Mouse (Mus musculus) thymus, postnatal 4 days (tissue): ENCODE measurements around the gene Golga3.

Source experiments
- DNase-seq: peaks from one replicate; pipeline ENCODE4 v3.0.0; 2021

Gene Golga3

DNA sequence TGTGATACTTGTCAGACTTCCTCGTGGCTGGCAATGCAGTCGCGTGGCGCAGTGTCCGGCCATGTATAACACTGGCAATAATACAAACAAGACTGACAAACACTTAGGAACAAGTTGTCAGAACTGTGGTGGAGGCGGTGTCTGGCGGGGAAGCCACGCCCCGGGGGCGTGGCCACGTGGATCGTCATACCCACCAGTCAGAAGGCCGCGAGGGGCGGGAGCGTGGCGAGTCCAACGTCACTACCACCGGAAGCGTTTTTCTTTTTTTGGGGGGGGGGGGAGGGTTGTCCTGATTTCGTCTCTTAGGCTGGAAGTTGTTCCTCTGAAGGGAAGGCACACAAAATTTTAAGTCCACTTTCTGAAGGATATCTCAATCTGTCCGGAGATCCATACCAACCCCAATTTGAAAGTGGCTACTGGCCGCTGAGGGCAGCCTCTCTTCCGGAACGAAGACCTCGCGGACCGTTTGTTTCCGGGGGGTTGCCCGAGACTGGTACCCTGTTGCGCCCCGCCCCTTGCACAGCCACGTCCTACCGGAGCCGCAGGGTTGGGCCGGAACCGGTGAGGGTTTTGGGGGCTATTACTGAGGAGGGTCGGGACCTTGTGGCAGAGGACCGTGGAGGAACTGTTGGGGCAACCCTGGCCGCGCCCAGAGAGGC lies at the start of gene Golga3:
Gene Golga3, plus strand, starts transcription at position 340 of the 659 bp plus-strand sequence.
- DNase-seq = peak; percentile 95

GRCm38 (mm10) chr5:110135293-110136086 lies 41.0 kb upstream of the Golga3 start, which contains the start of gene Chfr:
Chfr (plus strand) TSS chr5:110135842.
- peak; percentile 99 for DNase-seq

- no peak for DNase-seq
Observed at GRCm38 (mm10) chr5:110136087-110136464, 40.4 kb upstream of the Golga3 start.

GRCm38 (mm10) chr5:110137816-110138215 lies 38.7 kb upstream of the Golga3 start:
- no peak for DNase-seq

DNA sequence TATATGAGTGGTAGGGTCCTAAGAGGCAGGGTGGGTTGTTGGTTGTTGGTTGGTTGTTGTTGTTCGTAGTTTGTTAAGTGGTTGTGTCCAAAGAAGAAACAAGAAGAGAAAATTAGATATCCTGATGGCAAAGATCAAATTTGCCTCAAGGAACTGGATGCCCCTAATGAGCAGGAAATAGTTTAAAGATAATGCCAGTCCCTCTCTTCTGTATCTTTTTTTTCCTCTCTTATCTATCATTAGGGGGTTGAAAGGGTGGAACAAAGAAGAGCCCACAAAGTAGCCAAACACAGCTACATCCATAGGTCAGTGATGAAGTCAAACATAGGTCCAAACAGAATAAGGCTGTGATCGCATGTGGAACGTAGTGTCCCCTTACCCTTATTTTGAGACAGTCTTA lies 37.2 kb upstream of the Golga3 start:
- no peak for DNase-seq

- no peak for DNase-seq
Observed at GRCm38 (mm10) chr5:110140424-110140823, 36.1 kb upstream of the Golga3 start.

DNA sequence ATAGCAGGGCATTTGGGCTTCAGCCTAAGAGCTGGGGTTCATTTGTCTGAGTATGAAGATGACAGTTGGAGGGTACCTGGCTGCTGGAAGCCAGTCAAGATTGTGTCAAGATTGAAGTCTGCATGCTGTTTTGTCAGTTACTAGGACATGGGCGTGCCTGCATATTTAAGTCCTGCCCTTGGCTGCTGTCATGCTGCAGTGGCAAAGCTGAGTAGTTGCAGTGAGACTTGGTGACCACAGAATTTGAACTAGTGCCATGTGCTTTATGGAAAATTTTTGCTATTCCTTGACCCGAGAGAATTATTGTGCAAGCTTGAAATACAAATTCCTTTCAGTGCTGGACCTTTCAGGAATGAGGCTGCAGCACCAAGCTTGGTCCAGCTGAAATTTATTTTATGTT lies 34.2 kb upstream of the Golga3 start:
- DNase-seq = no peak

- peak; percentile 33 for DNase-seq
Observed at GRCm38 (mm10) chr5:110143007-110143406, 33.5 kb upstream of the Golga3 start.

- DNase-seq = no peak
Observed at GRCm38 (mm10) chr5:110169374-110169773, 7.1 kb upstream of the Golga3 start.

GRCm38 (mm10) chr5:110177021-110177420 lies 520 bp downstream of the Golga3 start:
- no peak for DNase-seq

DNA sequence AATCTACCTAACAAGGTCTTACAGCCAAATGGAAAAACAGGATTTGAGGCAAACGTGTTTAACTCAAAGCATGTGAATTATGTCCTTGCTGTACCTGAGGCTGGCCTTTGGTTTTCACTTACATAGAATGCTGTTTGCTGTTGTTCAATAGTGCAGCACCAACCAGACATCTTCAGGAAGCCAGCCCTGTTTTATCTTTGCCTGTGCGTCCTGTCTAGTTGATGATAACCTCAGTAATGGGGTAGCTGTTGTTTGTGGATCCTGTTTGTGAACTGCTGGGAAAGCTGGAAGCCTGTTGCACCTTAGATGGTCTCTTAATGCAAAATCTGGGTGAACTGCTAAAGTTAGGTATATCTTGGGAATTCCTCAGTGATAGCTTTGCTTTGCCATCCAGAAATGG lies 2.1 kb downstream of the Golga3 start:
- no peak for DNase-seq

DNA sequence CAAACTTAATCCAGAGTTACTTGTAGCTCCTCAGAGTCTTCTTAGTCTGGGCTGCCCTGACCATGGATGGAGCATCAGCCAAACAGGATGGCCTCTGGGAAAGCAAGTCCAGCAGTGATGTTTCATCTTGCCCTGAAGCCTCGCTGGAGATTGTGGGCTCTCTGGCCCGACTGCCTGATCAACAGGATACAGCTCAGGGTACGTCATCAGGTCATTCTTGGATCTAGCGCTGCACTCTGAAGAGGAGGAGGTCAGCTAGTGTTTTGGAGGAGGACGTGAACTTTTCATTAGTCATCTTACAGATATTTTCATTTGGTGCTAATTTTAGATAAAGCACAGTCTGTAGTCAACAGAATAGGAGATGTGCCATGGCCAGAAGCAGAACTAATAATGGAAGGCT lies 5.2 kb downstream of the Golga3 start:
- no peak for DNase-seq

- DNase-seq = peak; percentile 33
Observed at GRCm38 (mm10) chr5:110203164-110203895, 26.8 kb downstream of the Golga3 start.

DNA sequence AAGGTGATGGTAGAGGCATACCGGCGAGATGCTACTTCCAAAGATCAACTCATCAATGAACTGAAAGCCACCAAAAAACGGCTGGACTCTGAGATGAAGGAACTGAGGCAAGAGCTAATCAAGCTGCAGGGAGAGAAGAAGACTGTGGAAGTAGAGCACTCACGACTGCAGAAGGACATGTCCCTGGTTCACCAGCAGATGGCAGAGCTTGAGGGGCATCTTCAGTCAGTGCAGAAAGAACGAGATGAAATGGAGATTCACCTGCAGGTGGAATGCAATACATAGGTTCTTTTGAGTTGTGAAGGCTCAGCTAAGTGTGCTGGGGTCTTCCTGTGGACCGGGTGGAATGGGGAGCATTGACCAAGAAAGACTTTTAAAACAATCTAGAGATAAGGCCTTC lies 28.3 kb downstream of the Golga3 start:
- peak; percentile 37 for DNase-seq

DNA sequence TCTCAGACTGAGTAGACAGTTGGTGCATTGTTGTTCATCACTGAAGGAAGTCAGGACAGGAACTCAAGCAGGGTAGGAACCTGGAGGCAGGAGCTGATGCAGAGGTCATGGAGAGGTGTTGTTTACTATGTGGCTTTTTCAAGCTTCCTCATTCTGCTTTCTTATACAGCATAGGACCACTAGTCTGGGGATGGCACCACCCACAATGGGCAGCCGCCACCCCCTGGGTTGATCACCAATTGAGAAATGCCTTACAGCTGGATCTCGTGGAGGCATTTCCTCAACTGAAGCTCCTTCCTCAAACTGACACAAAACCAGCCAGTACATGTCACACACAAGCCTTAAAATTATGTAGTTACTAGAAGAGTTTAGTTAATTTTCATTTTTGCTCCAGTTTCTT lies 34.8 kb downstream of the Golga3 start:
- DNase-seq = no peak

DNA sequence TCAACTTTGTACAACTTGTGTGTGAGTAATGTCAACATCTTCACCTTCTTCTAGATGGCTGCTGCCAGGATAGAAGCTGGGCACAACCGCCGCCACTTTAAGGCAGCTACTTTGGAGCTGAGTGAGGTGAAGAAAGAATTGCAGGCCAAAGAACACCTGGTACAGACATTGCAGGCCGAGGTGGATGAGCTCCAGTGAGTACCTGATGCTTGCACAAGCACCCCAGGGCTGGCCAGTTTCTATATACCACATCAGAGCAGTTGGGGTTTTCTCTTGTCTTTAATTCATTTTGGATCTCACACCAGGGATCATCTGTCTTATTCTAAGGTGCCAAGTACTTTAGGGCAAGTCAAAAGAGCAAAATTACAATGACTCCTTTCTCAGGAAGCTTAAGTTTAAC lies 40.3 kb downstream of the Golga3 start:
- DNase-seq = no peak

- DNase-seq = no peak
Observed at GRCm38 (mm10) chr5:110220331-110220730, 43.8 kb downstream of the Golga3 start.

DNA sequence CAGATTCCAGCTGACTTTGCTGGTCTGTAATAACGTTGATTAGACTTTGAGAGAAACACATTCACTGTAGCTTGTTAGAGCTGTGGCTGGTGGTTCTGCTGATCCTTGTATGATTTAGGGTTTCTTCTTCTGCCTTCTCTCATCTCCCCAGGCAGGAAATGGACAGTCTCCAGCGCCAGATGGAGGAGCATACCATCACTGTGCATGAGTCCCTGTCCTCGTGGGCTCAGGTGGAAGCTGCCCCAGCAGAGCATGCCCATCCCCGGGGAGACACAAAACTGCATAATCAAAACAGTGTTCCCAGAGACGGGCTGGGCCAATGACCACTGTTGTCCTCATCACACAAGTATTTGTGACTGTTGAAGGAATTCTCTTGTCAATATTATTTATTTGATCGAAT lies 46.3 kb downstream of the Golga3 start:
- no peak for DNase-seq

GRCm38 (mm10) chr5:110225056-110225455 lies 48.6 kb downstream of the Golga3 start:
- DNase-seq = no peak

GRCm38 (mm10) chr5:110227336-110227883 lies 50.9 kb downstream of the Golga3 start:
- DNase-seq = no peak

GRCm38 (mm10) chr5:110230401-110230779 lies 53.9 kb downstream of the Golga3 start:
- DNase-seq = no peak

DNA sequence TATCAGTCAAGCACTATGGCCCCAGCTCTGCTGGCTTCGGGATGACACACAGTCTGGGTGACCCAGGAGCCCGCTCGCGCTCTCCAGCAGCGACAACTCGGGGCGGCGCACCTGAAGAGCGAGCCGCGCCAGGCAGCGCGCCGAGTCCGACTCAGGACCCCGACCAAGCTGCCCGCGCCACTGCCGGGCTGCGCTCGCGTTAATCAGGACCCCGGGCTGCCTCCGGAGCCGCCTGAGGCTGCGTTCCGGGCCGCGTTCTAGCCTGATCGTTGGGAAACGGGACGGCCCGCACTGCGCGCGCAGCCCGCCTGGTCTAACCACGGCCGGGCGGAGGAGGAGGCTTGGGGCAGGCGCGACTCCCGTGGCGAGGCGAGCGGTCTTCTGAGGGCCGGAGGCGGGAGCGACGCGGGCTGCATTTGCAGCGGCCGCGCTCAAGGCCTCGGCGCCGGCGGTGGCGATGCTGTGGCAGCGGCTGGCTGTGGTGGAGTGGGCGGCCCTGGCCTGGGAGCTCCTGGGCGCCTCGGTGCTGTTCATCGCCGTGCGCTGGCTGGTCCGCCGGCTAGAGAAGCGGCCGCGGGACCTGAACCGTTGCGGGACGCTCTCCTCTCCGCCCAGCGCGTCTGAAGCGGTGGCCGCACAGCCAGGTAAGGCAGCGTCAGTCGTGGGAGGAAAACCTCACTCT lies 54.4 kb downstream of the Golga3 start, which contains the start of gene Ankle2:
Gene Ankle2, plus strand, starts transcription at position 225 of the 682 bp plus-strand sequence.
- DNase-seq = peak; percentile 94

DNA sequence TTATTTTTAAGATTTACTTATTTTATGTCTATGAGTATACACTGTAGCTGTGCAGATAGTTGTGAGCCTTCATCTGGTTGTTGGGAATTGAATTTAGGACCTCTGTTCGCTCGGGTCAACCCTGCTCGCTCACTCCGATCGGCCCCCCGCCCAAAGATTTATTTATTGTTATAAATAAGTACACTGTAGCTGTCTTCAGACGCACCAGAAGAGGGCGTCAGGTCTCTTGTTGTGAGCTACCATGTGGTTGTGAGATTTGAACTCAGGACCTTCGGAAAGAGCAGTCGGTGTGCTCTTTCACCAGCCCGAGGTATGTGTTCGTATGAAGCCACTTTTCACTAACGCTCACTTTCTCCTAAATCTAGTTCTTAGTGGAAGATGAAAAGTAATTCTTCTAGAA lies 55.1 kb downstream of the Golga3 start:
- DNase-seq = peak; percentile 30
